ENCODE assay signal across 15 mouse cellular contexts in the genomic region with DNA sequence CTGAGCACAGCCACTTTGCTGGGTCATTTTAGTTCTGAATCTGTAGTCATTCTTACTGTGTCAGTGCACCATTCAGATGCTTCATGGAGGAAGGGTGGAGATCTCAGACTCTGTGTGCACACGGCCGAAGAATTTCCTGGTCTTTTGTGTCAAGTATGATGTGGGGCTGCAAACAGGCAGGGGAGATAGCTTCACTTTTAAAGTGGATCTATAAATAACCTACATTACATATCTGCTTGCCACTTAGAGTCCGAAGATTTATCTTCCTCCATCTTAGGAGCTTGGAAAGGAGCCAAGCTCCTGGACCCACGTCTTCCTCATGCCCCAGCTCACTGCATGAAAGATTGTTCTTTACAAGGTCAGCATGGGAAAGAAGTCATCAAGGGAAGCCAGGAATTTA. TPM values are rescaled to one million over a fixed set of nuclear protein-coding genes. Genes with fewer than 3 reads are reported as not detected.
DNase-seq lines count a peak whose midpoint lies in the region; ATAC-seq lines count a peak whose summit lies in the region.
"Had no signal": no experiment of that assay in that cellular context is flagged by ENCODE, and none has a peak within 500 bp of the region (broad histone marks: within the 10 kb centered on the region; RNA-seq: fewer than 3 reads in every experiment).

No protein-coding gene starts in this region.

- no peak overlapping the region for H3K9ac ChIP-seq in lung, embryonic 15.5 days
- no peak overlapping the region for H3K9ac ChIP-seq in heart, embryonic 15.5 days
- no peak overlapping the region for H3K9ac ChIP-seq in hindbrain, embryonic 13.5 days
- H3K9ac ChIP-seq: liver, embryonic 12.5 days had no signal

- H3K36me3 ChIP-seq in lung, embryonic 15.5 days: no peaks in the 10 kb centered on the region
- H3K36me3 ChIP-seq in heart, embryonic 15.5 days: no peaks in the 10 kb centered on the region
- no peaks in the 10 kb centered on the region for H3K36me3 ChIP-seq in hindbrain, embryonic 13.5 days
- H3K36me3 ChIP-seq: liver, embryonic 12.5 days had no signal

- no peaks in the 10 kb centered on the region for H3K27me3 ChIP-seq in lung, embryonic 15.5 days
- H3K27me3 ChIP-seq in heart, embryonic 15.5 days: no peaks in the 10 kb centered on the region
- H3K27me3 ChIP-seq in hindbrain, embryonic 13.5 days: no peaks in the 10 kb centered on the region
- H3K27me3 ChIP-seq: liver, embryonic 12.5 days had no signal

- no peak; the same call in 1 of the 2 replicates for ATAC-seq in lung, embryonic 15.5 days (ENCODE audit: borderline replicate concordance, extremely low read depth, low FRiP score, low TSS enrichment)
- peak; percentile 68 for ATAC-seq in heart, embryonic 15.5 days (replicated peaks; ENCODE audit: insufficient number of reproducible peaks, insufficient read depth, low FRiP score, low read depth)
- no peak for ATAC-seq in cerebellum, adult (ENCODE audit: insufficient number of reproducible peaks, low FRiP score, low TSS enrichment)
- ATAC-seq in hindbrain, embryonic 13.5 days (ENCODE audit: low FRiP score): no peak
- ATAC-seq: forebrain, embryonic 14.5 days; inflammation-experienced regulatory T-cells, adult 6 months; liver, embryonic 12.5 days had no signal

- peak overlapping the region; percentile 75 for H3K27ac ChIP-seq in lung, embryonic 15.5 days
- H3K27ac ChIP-seq in heart, embryonic 15.5 days: peak overlapping the region; percentile 81
- no peak overlapping the region for H3K27ac ChIP-seq in hindbrain, embryonic 13.5 days
- H3K27ac ChIP-seq: liver, embryonic 12.5 days had no signal

- peak; percentile 94 for DNase-seq in heart, adult 11 months
- DNase-seq in heart, postnatal 4 days: no peak
- DNase-seq in lung, adult 18-20 months: no peak
- peak; percentile 51 for DNase-seq in kidney, postnatal 14 days
- DNase-seq: cerebellum, adult 2 months; layer of hippocampus, adult 9-11 months; thymus, adult 2 months had no signal

- WGBS in lung, embryonic 15.5 days: 16% methylated on average over 4 of the region's 4 CpGs
- WGBS in heart, embryonic 15.5 days: 12% methylated on average over 4 of the region's 4 CpGs
- WGBS in hindbrain, embryonic 13.5 days: 80% methylated on average over 4 of the region's 4 CpGs

- H3K4me3 ChIP-seq in lung, embryonic 15.5 days: no peak overlapping the region
- no peak overlapping the region for H3K4me3 ChIP-seq in heart, embryonic 15.5 days
- no peak overlapping the region for H3K4me3 ChIP-seq in hindbrain, embryonic 13.5 days
- H3K4me3 ChIP-seq: liver, embryonic 12.5 days; megakaryocyte, embryonic 14.5 days had no signal

- no peaks in the 10 kb centered on the region for H3K9me3 ChIP-seq in lung, embryonic 15.5 days
- no peaks in the 10 kb centered on the region for H3K9me3 ChIP-seq in heart, embryonic 15.5 days (replicated peaks)
- H3K9me3 ChIP-seq in hindbrain, embryonic 13.5 days: no peaks in the 10 kb centered on the region
- H3K9me3 ChIP-seq: liver, embryonic 12.5 days had no signal

- peaks cover 7% of the 10 kb centered on the region for H3K4me1 ChIP-seq in lung, embryonic 15.5 days
- peaks cover 23% of the 10 kb centered on the region for H3K4me1 ChIP-seq in heart, embryonic 15.5 days (replicated peaks)
- H3K4me1 ChIP-seq in hindbrain, embryonic 13.5 days (replicated peaks): 0 out of 2 replicates have a peak, but pooled peaks cover 9% of the 10 kb centered on the region

- H3K4me2 ChIP-seq in lung, embryonic 15.5 days: no peak overlapping the region
- H3K4me2 ChIP-seq in heart, embryonic 15.5 days: peak overlapping the region; percentile 5; the same call in 1 of the 2 replicates
- H3K4me2 ChIP-seq in hindbrain, embryonic 13.5 days: no peak overlapping the region
- H3K4me2 ChIP-seq: liver, embryonic 12.5 days had no signal

RNA-seq across cellular contexts. Expression of a gene that starts 19.7 kb away (rescaled TPM):
- 100 to 1,000 TPM; 183 TPM for total RNA-seq in heart, postnatal 4 days (2021)
- polyA plus RNA-seq in lung, embryonic 15.5 days (2015; fragmentation: Nextera tagmentation; extraction: Ambion mirVana): 109 and 117 TPM in 2 replicates
- 69.2 and 78.7 TPM in 2 replicates for polyA plus RNA-seq in heart, embryonic 15.5 days (2015; fragmentation: Nextera tagmentation; extraction: Ambion mirVana)
- 17.4 and 17.6 TPM in 2 replicates for polyA plus RNA-seq in hindbrain, embryonic 13.5 days (2015; fragmentation: Nextera tagmentation; extraction: Ambion mirVana)

RNA-seq across cellular contexts. Expression of a gene that starts 20.3 kb away (rescaled TPM):
- total RNA-seq in heart, postnatal 4 days (2021): under 1 TPM; 0.55 to 0.86 TPM
- 1.5 and 2.4 TPM in 2 replicates for polyA plus RNA-seq in lung, embryonic 15.5 days (2015; fragmentation: Nextera tagmentation; extraction: Ambion mirVana)
- 0.88 and 2.6 TPM in 2 replicates for polyA plus RNA-seq in heart, embryonic 15.5 days (2015; fragmentation: Nextera tagmentation; extraction: Ambion mirVana)
- polyA plus RNA-seq in hindbrain, embryonic 13.5 days (2015; fragmentation: Nextera tagmentation; extraction: Ambion mirVana): 0.78 and 1.3 TPM in 2 replicates

RNA-seq across cellular contexts. Expression of a gene that starts 48.6 kb away (rescaled TPM):
- total RNA-seq in heart, postnatal 4 days (2021): 1 to 10 TPM; 3.1 to 3.4 TPM
- polyA plus RNA-seq in lung, embryonic 15.5 days (2015; fragmentation: Nextera tagmentation; extraction: Ambion mirVana): 10.1 and 11.2 TPM in 2 replicates
- polyA plus RNA-seq in heart, embryonic 15.5 days (2015; fragmentation: Nextera tagmentation; extraction: Ambion mirVana): 6.6 and 9.0 TPM in 2 replicates
- polyA plus RNA-seq in hindbrain, embryonic 13.5 days (2015; fragmentation: Nextera tagmentation; extraction: Ambion mirVana): 9.1 and 9.7 TPM in 2 replicates

RNA-seq across cellular contexts. Expression of a gene that starts 58.3 kb away (rescaled TPM):
- 100 to 1,000 TPM; 561 to 583 TPM for total RNA-seq in heart, postnatal 4 days (2021)
- polyA plus RNA-seq in lung, embryonic 15.5 days (2015; fragmentation: Nextera tagmentation; extraction: Ambion mirVana): 357 and 378 TPM in 2 replicates
- polyA plus RNA-seq in heart, embryonic 15.5 days (2015; fragmentation: Nextera tagmentation; extraction: Ambion mirVana): 192 and 209 TPM in 2 replicates
- 431 and 450 TPM in 2 replicates for polyA plus RNA-seq in hindbrain, embryonic 13.5 days (2015; fragmentation: Nextera tagmentation; extraction: Ambion mirVana)

RNA-seq across cellular contexts. Expression of a gene that starts 58.3 kb away (rescaled TPM):
- total RNA-seq in heart, postnatal 4 days (2021): 1 to 10 TPM; 6.8 to 9.3 TPM
- 18.3 and 21.7 TPM in 2 replicates for polyA plus RNA-seq in lung, embryonic 15.5 days (2015; fragmentation: Nextera tagmentation; extraction: Ambion mirVana)
- polyA plus RNA-seq in heart, embryonic 15.5 days (2015; fragmentation: Nextera tagmentation; extraction: Ambion mirVana): 12.7 and 14.8 TPM in 2 replicates
- polyA plus RNA-seq in hindbrain, embryonic 13.5 days (2015; fragmentation: Nextera tagmentation; extraction: Ambion mirVana): 15.7 and 18.2 TPM in 2 replicates

Comparison
In these comparisons a context has a peak if more than half of its experiments do, and no peak if none do; other contexts are left out.
1. DNase-seq: peak in heart, adult 11 months (single experiment) and kidney, postnatal 14 days (single experiment); none in heart, postnatal 4 days (single experiment) and lung, adult 18-20 months (0 of 2).